Mouse (Mus musculus) intestine, embryonic 14.5 days (tissue): ENCODE measurements around the gene Ms4a1. TPM values are rescaled to one million over a fixed set of nuclear protein-coding genes. Genes with fewer than 3 reads are reported as not detected.

Experiments used
- ATAC-seq: fragments of 200-750 bp; cut with Nextera tagmentation; replicated peaks from 2 replicates; pipeline ENCODE4 v1.8.0; 2017; ENCODE audit warnings: low read depth, moderate number of reproducible peaks, moderate TSS enrichment, moderate library complexity; ENCODE audit not compliant: low FRiP score, low TSS enrichment
- DNase-seq: peaks from one replicate; pipeline ENCODE4 v3.0.0-alpha.2; 2018; ENCODE audit warnings: low spot score
- H3K27ac ChIP-seq: fragments of 300-500 bp; sonication (generic); 2 replicates; pipeline ENCODE4 v1.5.1; 2014; ENCODE audit warnings: low read depth, mild to moderate bottlenecking, control low read depth
- H3K27me3 ChIP-seq: fragments of 300-500 bp; sonication (generic); replicated peaks from 2 replicates; pipeline ENCODE4 v1.6.1; 2014; ENCODE audit warnings: low read length, control low read depth; ENCODE audit not compliant: control insufficient read depth, insufficient read depth
- H3K36me3 ChIP-seq: fragments of 300-500 bp; sonication (generic); 2 replicates; pipeline ENCODE4 v1.6.1; 2014; ENCODE audit warnings: low read length, control low read depth; ENCODE audit not compliant: control insufficient read depth, insufficient read depth
- H3K4me1 ChIP-seq: fragments of 300-500 bp; sonication (generic); replicated peaks from 2 replicates; pipeline ENCODE4 v1.6.1; 2014; ENCODE audit warnings: low read length, control low read depth, mixed read lengths; ENCODE audit not compliant: control insufficient read depth, insufficient read depth
- H3K4me2 ChIP-seq: fragments of 300-500 bp; sonication (generic); 2 replicates; pipeline ENCODE4 v1.6.1; 2014; ENCODE audit warnings: low read length
- H3K4me3 ChIP-seq: fragments of 300-500 bp; sonication (generic); 2 replicates; pipeline ENCODE4 v1.5.1; 2014; ENCODE audit warnings: low read depth, low read length, control low read depth, mixed read lengths
- H3K9ac ChIP-seq: fragments of 300-500 bp; sonication (generic); 2 replicates; pipeline ENCODE4 v1.6.1; 2014; ENCODE audit warnings: mild to moderate bottlenecking, low read length
- H3K9me3 ChIP-seq: fragments of 300-500 bp; sonication (generic); 2 replicates; pipeline ENCODE4 v1.6.1; 2016; ENCODE audit warnings: low read length, control low read depth; ENCODE audit not compliant: control insufficient read depth
- WGBS: fragments of 180-500 bp; shearing (Covaris S2); extraction: QIAGEN DNeasy Blood & Tissue Kit; methylation state at CpG from one replicate; pipeline ENCODE4 v1.1.7; 2014; 5-methylcytosine and 5-hydroxymethylcytosine counted together
- polyA plus RNA-seq: library from polyadenylated mRNA; unstranded; fragments of >200 nt; fragmentation: Nextera tagmentation; extraction: Ambion mirVana; gene quantifications from 2 replicates; pipeline ENCODE4 v1.2.1, GENCODE M21; 2014

Ms4a1 gene
- polyA plus RNA-seq, 1 experiment from 2014 or later = not detected

- no peak overlapping the region for H3K9ac ChIP-seq
- peak overlapping the region; percentile 76 for H3K27ac ChIP-seq
- H3K27me3 ChIP-seq = no peaks in the 10 kb centered on the region
- H3K4me3 ChIP-seq = no peak overlapping the region
- 51% methylated on average over 5 of the region's 5 CpGs for WGBS
- H3K4me1 ChIP-seq = no peaks in the 10 kb centered on the region
- peak; percentile 85 for ATAC-seq
- H3K9me3 ChIP-seq = no peaks in the 10 kb centered on the region
- peak; percentile 51 for DNase-seq
- no peaks in the 10 kb centered on the region for H3K36me3 ChIP-seq
- H3K4me2 ChIP-seq = no peak overlapping the region
Observed at GRCm38 (mm10) chr19:11234921-11235735, 30.9 kb downstream of the Ms4a1 start.

- H3K9ac ChIP-seq = no peak overlapping the region
- no peaks in the 10 kb centered on the region for H3K4me1 ChIP-seq
- H3K27ac ChIP-seq = peak overlapping the region; percentile 76
- no peaks in the 10 kb centered on the region for H3K27me3 ChIP-seq
- no peaks in the 10 kb centered on the region for H3K36me3 ChIP-seq
- H3K4me3 ChIP-seq = no peak overlapping the region
- no peak for ATAC-seq
- 81% methylated on average over 5 of the region's 5 CpGs for WGBS
- no peak for DNase-seq
- no peaks in the 10 kb centered on the region for H3K9me3 ChIP-seq
- H3K4me2 ChIP-seq = no peak overlapping the region
Observed at GRCm38 (mm10) chr19:11234244-11234643, 31.8 kb downstream of the Ms4a1 start.

GRCm38 (mm10) chr19:11232348-11232747, 33.7 kb downstream of the Ms4a1 start, which contains the start of gene Ms4a12:
Gene Ms4a12, minus strand, starts transcription at chr19:11232448.
- H3K4me3 ChIP-seq = no peak within 1 kb of the TSS
- WGBS = 67% methylated on average over 5 of the region's 5 CpGs
- H3K27ac ChIP-seq = no peak within 1 kb of the TSS
- DNase-seq (no peak), ATAC-seq (no peak)
- H3K9me3 ChIP-seq = no peaks in the 10 kb centered on the region
- no peaks in the 10 kb centered on the region for H3K4me1 ChIP-seq
- no peak within 1 kb of the TSS for H3K9ac ChIP-seq
- no peaks in the 10 kb centered on the region for H3K36me3 ChIP-seq
- H3K27me3 ChIP-seq = no peaks in the 10 kb centered on the region
- no peak within 1 kb of the TSS for H3K4me2 ChIP-seq

Other genes with a start within 250 kb of the Ms4a1 start
- gene Ms4a18, start 248.2 kb downstream of the Ms4a1 start, polyA plus RNA-seq = 15.4 and 20.8 TPM in 2 replicates
- gene Ms4a8a, start 185.1 kb downstream of the Ms4a1 start, polyA plus RNA-seq = 4.6 and 8.3 TPM in 2 replicates
- not detected in 2 replicates for gene 1700017D01Rik, start 135.4 kb downstream of the Ms4a1 start, polyA plus RNA-seq
- gene 1700025F22Rik, start 100.9 kb downstream of the Ms4a1 start, polyA plus RNA-seq = not detected in 2 replicates
- not detected in 2 replicates for gene Ms4a13, start 69.5 kb downstream of the Ms4a1 start, polyA plus RNA-seq
- gene Ms4a12, start 33.8 kb downstream of the Ms4a1 start, polyA plus RNA-seq = 0.16 TPM in 1 of 2 replicates, not detected in the other
- gene Ms4a5, start 17.6 kb upstream of the Ms4a1 start, polyA plus RNA-seq = not detected in 2 replicates
- gene Ms4a14, start 48.2 kb upstream of the Ms4a1 start, polyA plus RNA-seq = 0.09 and 0.16 TPM in 2 replicates
- 2.6 and 3.5 TPM in 2 replicates for gene Ms4a7, start 69.9 kb upstream of the Ms4a1 start, polyA plus RNA-seq
- 3.5 and 3.7 TPM in 2 replicates for gene Ms4a4a, start 109.3 kb upstream of the Ms4a1 start, polyA plus RNA-seq
- gene Ms4a4c, start 138.5 kb upstream of the Ms4a1 start, polyA plus RNA-seq = 1.3 and 1.8 TPM in 2 replicates
- gene Ms4a4b, start 177.3 kb upstream of the Ms4a1 start, polyA plus RNA-seq = 0.08 TPM in 2 replicates
- 9.1 and 10.7 TPM in 2 replicates for gene Ms4a6c, start 203.1 kb upstream of the Ms4a1 start, polyA plus RNA-seq
- not detected in 2 replicates for gene Gm8369, start 219.7 kb upstream of the Ms4a1 start, polyA plus RNA-seq